Mouse (Mus musculus): ENCODE measurements at regions not wholly inside any gene's neighbourhood (a gene's known extent, or its start where the extent isn't known, plus 50 kb on each side); places are given as distances from the start of the nearest gene placed in this dataset.

- TF ChIP-seq CTCF (IDR thresholded peaks at IDR 0.05; ENCODE audit: low read depth) = no peak
- no peak for TF ChIP-seq EP300 (IDR thresholded peaks at IDR 0.05; ENCODE audit: low read depth)
These were observed 233.9 kb upstream of the Pde3a start for GRCm38 (mm10) chr6:141015055-141015681.
